Mouse (Mus musculus) layer of hippocampus, adult 8-10 months (tissue): ENCODE measurements around the gene 1700016D06Rik. TPM values are rescaled to one million over a fixed set of nuclear protein-coding genes. Genes with fewer than 3 reads are reported as not detected.

ENCODE experiments used
- DNase-seq, 2 experiments: peaks; one replicate each; pipeline ENCODE4 v3.0.0; 2022; ENCODE audit warnings: low spot score in 2 of 2
- microRNA-seq, 2 experiments: library from miRNA; unstranded; fragments of <30 nt; microRNA quantifications; one replicate each; pipeline ENCODE4 v1.2.0; 2022
- total RNA-seq, 4 experiments: library from RNA; stranded (reverse); gene quantifications; 2 replicates each; pipeline ENCODE4 v1.2.4; 2022

The 1700016D06Rik gene
- total RNA-seq, 4 experiments from 2014 or later: not detected

GRCm38 (mm10) chr8:11635611-11636081 lies 65.2 kb downstream of the 1700016D06Rik start, which contains the start of gene Ankrd10:
TSS of gene Ankrd10 (minus strand) at chr8:11635757.
- DNase-seq: peak; percentile 93 to 94

GRCm38 (mm10) chr8:11635012-11635577 lies 65.8 kb downstream of the 1700016D06Rik start:
- DNase-seq: peak; percentile 73 to 80

GRCm38 (mm10) chr8:11634331-11635011 lies 66.4 kb downstream of the 1700016D06Rik start:
- no peak for DNase-seq

GRCm38 (mm10) chr8:11633414-11633813 lies 67.4 kb downstream of the 1700016D06Rik start:
- DNase-seq: no peak

GRCm38 (mm10) chr8:11632406-11632805 lies 68.5 kb downstream of the 1700016D06Rik start:
- DNase-seq: no peak

GRCm38 (mm10) chr8:11629206-11629605 lies 71.7 kb downstream of the 1700016D06Rik start:
- DNase-seq: no peak

- DNase-seq: peak; percentile 35 to 62
Observed at GRCm38 (mm10) chr8:11628506-11629132, 72.2 kb downstream of the 1700016D06Rik start.

GRCm38 (mm10) chr8:11627717-11628116 lies 73.1 kb downstream of the 1700016D06Rik start:
- no peak for DNase-seq

- DNase-seq: no peak
Observed at GRCm38 (mm10) chr8:11625084-11625483, 75.8 kb downstream of the 1700016D06Rik start.

GRCm38 (mm10) chr8:11619091-11619490 lies 81.8 kb downstream of the 1700016D06Rik start:
- no peak for DNase-seq

- no peak for DNase-seq
Observed at GRCm38 (mm10) chr8:11618063-11618462, 82.8 kb downstream of the 1700016D06Rik start.

- DNase-seq: peak in 1 of 2 experiments; percentile 33
Observed at GRCm38 (mm10) chr8:11616294-11616693, 84.6 kb downstream of the 1700016D06Rik start.

- DNase-seq: no peak
Observed at GRCm38 (mm10) chr8:11614126-11614835, 86.6 kb downstream of the 1700016D06Rik start.

- no peak for DNase-seq
Observed at GRCm38 (mm10) chr8:11608848-11609247, 92.0 kb downstream of the 1700016D06Rik start.

Small RNAs within 50 kb of the gene (microRNA-seq; reads per million reads assigned to microRNA genes)
- 0 to 0.96 reads per million in 2 experiments for gene Mir7238

Other genes starting within 250 kb of the 1700016D06Rik start
- gene Rab20, start 222.4 kb downstream of the 1700016D06Rik start, total RNA-seq: 1 to 10 TPM in 1 of 4 experiments, under 1 TPM in 2, not detected in 1; 0.31 to 2.8 (median 0.90) TPM
- 10 to 100 TPM; 57.5 to 64.5 (median 63.5) TPM for gene Naxd, start 203.6 kb downstream of the 1700016D06Rik start, total RNA-seq
- 10 to 100 TPM; 25.6 to 31.8 (median 27.4) TPM for gene Cars2, start 150.3 kb downstream of the 1700016D06Rik start, total RNA-seq
- gene Ing1, start 145.5 kb downstream of the 1700016D06Rik start, total RNA-seq: 10 to 100 TPM; 35.7 to 43.2 (median 41.5) TPM
- gene Ankrd10, start 65.3 kb downstream of the 1700016D06Rik start, total RNA-seq: 10 to 100 TPM; 51.0 to 76.2 (median 67.2) TPM
- 100 to 1,000 TPM; 103 to 127 (median 110) TPM for gene Arhgef7, start 26.7 kb upstream of the 1700016D06Rik start, total RNA-seq
- gene Tex29, start 139.4 kb upstream of the 1700016D06Rik start, total RNA-seq: 1 to 10 TPM in 2 of 4 experiments, not detected in 2; 1.2 to 1.8 TPM